Mouse (Mus musculus) naive thymus-derived CD4-positive, alpha-beta T cell, adult 2 months (primary cell): ENCODE measurements around the gene Adcy6.
A peak's percentile ranks its signal among the peaks of the same experiment; 100 is the strongest.

Experiments
- DNase-seq: peaks from one replicate; pipeline ENCODE4 v3.0.0-alpha.2; 2011; ENCODE audit warnings: low read depth

Adcy6 gene

DNA sequence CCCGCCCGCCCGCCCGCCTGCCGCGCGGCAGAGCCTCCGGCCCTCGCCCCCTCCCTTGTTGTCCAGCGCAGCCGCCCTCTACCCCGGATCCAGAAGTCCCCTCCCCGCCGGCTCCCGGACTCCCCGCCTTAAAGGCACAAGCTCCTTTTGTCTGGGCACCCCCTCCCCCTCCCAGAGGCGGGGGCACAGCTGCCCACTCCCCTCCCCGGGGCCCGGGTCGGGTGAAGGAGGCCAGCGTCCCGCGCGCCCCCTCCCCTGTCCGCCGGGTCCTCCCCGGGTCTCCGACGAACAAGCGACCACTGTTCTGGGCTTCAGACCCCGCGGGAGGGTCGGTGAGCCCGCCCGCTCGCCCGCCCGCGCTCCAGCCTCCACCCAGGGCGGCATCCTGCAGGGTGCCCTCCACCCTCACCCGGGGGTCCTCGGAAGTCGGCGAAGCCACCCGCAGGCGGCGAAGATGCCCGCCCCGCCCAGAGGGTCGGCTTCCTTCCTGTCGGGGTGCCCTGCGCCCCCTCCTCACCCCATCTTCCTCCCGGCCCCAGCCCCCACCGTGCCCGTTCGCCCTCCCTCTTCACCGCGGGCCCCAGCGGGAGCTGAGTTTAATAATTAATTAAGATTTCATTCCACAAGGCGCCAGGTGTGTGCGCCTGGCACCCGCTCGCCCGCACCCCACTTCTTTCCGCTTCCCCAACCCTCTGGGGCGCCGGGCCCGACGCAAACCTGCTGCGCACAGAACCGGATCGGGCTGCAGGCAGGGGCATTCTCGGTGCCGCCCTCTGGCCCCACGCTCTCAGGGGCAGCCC, at the start of gene Adcy6:
TSS of gene Adcy6 (minus strand) at position 746 of the 800 bp plus-strand sequence.
- peak; percentile 68 for DNase-seq

- DNase-seq = no peak
Measured at GRCm38 (mm10) chr15:98656982-98657751, 47.3 kb upstream of the Adcy6 start.

DNA sequence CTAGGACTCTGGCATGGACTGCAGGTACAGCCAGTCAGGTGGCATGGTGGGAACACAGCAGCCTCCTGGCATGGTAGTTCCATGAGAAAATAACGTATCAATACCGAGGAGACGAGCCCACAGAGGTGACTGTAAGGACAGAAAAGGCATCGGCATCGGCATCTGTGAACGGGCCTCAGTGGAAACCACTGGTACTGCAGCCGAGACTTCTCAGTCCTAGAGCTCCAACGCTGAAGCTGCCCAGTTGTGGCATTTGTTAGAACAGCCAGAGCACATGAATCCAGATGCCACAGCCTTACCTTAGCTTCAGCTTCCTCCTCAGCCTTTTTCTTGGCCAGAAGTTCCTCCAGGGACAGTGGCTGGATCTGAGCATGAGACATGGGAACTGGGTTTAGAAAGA, 42.3 kb upstream of the Adcy6 start:
- DNase-seq = no peak

- DNase-seq = no peak
Measured at GRCm38 (mm10) chr15:98651431-98651830, 41.6 kb upstream of the Adcy6 start.

DNA sequence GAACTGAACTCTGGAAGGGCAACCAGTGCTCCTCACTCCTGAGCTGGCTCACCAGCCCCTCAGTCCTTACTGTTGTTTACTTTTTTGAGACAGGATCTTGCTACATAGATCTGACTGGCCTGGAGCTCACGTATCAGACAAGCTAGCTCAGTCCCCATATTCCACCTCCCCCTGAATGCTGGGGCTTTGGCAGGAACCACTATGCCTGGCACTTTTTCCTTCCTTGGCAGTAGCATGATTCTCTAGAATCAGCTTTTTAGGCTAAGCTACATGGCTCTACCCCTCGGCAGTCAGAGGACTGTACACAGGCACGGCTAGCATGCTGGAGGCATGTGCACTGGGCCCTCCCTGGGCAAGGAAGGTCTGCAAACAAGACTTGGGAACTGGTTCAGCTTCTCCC, 38.2 kb upstream of the Adcy6 start:
- DNase-seq = no peak

- DNase-seq = no peak
Measured at GRCm38 (mm10) chr15:98647308-98647707, 37.4 kb upstream of the Adcy6 start.

GRCm38 (mm10) chr15:98646737-98647136, 36.9 kb upstream of the Adcy6 start:
- DNase-seq = no peak

DNA sequence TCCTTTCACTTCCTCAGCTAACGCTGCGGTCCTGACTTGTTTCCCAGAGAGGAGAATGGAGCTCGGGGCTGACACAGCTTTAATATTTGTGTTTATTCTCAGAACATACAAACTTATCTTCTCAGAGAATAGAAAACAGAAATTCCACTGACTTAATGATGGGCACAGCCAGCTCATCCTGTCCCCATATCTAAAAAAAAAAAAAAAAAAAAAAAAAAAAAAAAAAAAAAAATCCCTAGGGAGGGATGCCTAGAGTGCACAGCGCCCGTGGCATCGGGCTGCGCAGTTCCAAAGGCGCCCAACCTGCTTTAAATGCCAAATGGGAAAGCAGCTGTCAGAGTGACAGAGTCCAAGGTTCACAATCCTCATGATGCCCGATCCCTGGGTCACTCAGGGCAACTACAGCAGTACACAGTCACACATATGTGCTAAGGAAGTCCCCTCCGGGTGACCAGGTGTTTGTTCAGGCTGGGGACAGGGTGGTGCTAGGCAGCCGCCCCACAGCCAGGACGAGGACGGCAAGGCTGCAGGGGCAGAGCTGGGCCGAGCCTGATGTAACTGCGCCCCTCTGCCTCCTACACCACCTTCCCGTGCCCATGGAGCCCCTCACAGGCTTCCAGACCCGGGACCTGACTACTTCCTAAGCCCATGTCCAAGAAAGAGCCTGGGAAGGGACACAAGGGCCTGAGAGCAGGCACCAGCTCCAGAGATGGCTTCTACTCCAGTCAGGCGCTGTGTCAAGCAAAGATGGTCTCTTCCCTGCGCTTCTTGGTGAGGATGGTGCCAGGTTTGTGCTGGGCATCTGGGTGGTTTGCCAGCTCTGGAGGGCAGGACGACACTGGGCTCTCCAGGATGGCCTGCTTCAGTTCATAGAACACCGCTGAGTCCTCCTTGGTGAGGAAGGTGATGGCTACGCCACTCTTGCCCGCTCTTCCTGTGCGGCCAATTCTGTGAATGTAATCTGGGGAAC, 35.5 kb upstream of the Adcy6 start:
- DNase-seq = no peak

DNA sequence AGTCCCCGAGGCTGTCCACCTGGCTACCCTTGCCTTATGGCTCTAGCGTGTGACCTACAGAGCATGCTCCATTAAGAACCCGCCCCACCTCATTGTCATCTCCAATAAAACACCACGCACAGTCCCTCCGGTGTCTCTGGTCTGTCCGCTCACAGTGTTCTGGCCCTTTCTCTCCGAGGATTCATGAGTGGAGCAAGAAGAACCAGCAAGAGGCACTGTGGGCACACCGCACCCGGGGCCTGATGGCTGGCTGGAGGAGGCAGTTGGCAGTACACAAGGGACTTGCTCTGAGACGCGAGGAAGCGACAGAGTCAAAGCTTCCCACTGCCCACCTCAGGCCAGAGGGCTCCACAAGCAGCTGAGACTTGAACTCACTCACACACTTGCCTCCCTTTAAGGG, 34.5 kb upstream of the Adcy6 start:
- DNase-seq = no peak

GRCm38 (mm10) chr15:98640157-98640556, 30.3 kb upstream of the Adcy6 start:
- DNase-seq = no peak

DNA sequence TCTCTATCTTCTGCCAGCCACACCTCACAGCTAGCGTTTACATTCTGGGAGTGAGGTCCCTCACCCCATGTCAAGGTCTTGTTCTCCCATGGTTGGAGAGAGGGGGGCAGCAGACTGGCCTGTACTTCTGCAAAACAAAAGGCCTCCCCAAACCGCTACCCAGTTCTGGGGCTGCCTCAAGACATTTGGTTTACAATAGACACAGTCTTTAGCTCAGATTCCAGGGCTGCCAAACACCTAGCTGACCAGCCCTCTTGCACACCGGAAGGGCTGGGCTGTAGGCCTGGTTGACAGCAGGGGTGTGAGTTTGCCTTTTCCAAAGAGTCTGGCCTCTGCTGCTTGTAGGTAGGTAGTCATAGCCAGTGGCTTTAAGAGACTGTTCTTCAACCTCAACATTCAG, 27.3 kb upstream of the Adcy6 start:
- no peak for DNase-seq

DNA sequence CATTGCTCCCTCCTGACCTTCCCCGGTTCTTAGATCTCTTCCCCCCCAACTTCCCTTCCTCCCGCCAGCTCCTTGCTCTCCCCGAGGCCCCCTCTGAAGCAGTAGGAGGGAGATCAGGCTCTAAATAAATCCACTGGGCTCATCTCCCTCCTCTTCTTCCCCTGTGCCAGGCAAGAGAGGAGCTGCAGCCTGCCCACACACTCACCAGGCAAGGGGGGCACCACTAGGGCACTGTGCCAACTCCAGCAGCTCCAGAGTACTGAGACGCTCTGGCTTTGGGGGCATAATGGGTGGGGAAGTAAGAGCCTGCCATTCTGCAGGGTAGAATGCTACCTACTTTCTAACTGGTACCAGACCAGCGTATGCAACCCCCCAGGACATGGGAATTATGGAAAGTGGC, 26.6 kb upstream of the Adcy6 start:
- no peak for DNase-seq

GRCm38 (mm10) chr15:98635291-98635841, 25.5 kb upstream of the Adcy6 start:
- no peak for DNase-seq

DNA sequence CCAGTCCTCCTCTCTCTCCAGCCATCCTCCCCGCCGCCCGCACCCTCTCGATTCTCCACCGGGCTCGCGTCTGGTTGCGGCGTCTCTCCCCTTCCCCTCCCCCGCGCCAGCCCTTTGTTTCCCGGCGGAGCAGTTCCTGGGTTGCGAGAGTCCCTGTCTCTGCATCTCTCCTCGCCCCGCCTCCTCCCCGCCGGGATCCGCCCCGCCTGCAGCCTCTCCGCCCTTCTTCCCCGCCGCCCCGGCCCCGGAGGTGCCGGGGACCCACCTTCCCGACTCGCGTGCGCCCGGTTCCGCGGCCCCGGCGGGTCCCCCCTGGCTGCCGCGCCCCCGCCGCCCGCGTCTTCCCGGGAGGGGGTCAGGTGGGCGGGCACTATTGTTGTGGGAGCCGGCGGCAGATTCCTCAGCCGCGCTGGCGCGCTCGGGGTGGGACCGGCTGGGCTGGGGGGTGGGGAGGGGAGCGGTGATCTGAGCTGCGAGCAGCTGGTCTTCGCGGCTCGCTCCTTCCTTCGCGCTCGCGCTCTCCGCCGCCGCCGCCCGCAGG, 24.7 kb upstream of the Adcy6 start:
- DNase-seq = peak; percentile 66

- peak; percentile 43 for DNase-seq
Measured at GRCm38 (mm10) chr15:98633822-98634470, 24.1 kb upstream of the Adcy6 start.

- DNase-seq = peak; percentile 32
Measured at GRCm38 (mm10) chr15:98632921-98633320, 23.0 kb upstream of the Adcy6 start.

- peak; percentile 31 for DNase-seq
Measured at GRCm38 (mm10) chr15:98632107-98632744, 22.4 kb upstream of the Adcy6 start.

GRCm38 (mm10) chr15:98631493-98631892, 21.6 kb upstream of the Adcy6 start:
- DNase-seq = peak; percentile 88

DNA sequence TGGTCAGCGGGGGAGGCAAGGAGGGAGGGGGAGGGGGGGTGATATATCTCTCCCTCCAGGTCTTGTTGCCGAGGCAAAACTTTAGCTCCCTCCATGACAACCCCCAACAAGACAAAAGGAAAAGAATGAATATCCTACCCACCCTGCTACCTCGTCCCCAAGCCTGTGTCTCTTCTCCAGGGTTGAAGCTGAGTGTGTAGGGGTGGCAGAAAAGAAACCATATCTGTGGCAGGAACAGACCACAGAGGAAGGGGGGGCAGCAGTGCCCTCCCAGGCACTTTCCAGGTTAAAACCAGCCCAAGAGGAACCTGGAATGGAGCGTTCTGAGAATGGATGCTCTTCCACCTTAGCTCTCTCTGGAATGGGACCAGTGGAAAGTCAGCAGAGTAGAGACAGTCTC, 20.7 kb upstream of the Adcy6 start, which contains the start of gene Cacnb3:
TSS of gene Cacnb3 (plus strand) at position 301 of the 400 bp plus-strand sequence.
- DNase-seq = no peak

- DNase-seq = no peak
Measured at GRCm38 (mm10) chr15:98629464-98629863, 19.6 kb upstream of the Adcy6 start.
